Mouse (Mus musculus) liver, embryonic 14.5 days (tissue): Measurements from ENCODE around the gene Cyp2b19.

Experiments
- CTCF ChIP-seq: IDR thresholded peaks from 2 replicates; pipeline ENCODE4 v1.5.1; 2016; ENCODE audit warnings: antibody characterized with exemption, low read depth, control low read depth
- EP300 ChIP-seq: IDR thresholded peaks from 2 replicates; pipeline ENCODE4 v1.6.1; 2016; ENCODE audit warnings: antibody characterized with exemption, low read depth

DNA sequence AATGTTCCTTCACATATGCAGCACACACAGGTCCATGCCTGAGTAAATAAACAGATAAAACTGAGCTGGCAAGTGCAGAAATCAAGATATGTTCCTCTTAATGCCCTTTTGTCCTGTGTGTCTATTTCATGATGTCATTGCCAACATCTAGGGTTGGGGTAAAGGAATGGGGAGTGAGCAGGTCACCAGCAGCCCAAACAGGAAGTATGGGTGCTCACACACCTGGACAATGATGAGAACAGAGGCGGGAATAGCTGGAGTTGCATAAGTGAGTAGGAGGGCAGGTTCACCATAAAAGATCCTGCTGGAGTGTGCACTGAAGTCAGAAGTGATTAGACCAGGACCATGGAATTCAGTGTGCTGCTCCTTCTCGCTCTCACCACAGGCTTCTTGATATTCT, at the start of gene Cyp2b19:
- TF ChIP-seq CTCF (no peak), EP300 (no peak)
